Mouse (Mus musculus): ENCODE data around the gene Gm11146.

Gene Gm11146

GRCm38 (mm10) chr16:77601994-77602393 is at the start of gene Gm11146:
Gene Gm11146, minus strand, starts transcription at chr16:77602094.
- DNase-seq (ENCODE audit: low spot score in 2 of 2) = no peak

DNA sequence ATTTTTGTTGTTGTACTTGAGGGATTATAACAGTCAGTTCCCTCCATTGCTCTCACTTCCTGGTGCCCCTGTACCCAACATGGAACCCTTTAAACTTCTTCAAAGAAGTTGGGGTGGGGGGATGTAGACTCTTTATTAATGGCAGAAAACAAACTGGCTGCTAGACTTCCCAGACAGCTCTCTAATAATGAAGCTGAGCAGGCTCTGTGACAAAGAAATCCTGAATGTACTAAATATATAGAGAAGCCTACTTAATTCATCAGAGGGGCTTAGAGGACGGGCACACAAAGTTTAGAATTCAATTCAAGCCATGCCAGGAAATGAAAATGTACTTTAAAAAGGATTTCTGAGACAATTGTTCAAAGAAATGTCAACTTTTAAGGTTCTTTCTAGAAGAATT is 48.7 kb upstream of the Gm11146 start:
- no peak for DNase-seq (ENCODE audit: low spot score in 2 of 2)

DNA sequence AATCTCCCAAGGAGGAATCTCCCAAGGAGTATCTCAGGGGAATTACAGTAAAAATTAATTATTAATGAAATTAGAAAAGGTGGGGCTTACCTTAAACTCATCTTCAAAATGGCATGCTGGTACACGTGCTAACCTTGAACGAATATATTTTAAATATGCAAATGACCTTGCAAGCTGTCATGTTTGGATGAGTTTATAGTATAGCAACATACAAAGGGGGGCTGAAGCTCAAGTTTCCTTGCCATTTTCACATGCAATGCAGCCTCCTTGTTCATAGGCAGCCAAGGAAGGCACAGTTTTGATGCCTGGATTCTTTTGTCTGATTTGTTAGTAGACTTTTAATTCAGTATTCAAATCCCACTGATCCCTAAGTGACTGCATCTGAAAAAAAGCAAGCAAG is 47.1 kb upstream of the Gm11146 start:
- no peak for DNase-seq (ENCODE audit: low spot score in 2 of 2)

GRCm38 (mm10) chr16:77648181-77648580 is 46.3 kb upstream of the Gm11146 start:
- DNase-seq (ENCODE audit: low spot score in 2 of 2) = no peak

DNA sequence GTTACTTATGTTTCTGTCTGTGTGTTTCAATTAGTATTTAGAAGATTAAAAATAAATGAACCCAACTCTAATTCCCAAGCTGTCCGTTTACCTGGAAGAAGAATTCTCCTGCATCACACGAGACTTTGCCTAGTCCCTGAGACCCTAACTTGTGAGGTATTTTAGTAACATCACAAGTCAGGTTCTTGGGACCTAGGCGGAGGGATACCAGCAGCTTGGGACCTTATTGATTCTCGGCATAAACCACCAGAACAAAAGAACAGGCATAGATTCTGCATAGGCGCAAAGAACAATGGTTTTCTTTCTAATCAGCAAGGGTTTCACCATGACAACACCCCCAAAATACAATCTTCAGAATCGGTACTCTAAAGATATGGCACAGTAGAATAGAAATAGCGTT is 44.3 kb upstream of the Gm11146 start:
- DNase-seq (ENCODE audit: low spot score in 2 of 2) = no peak

DNA sequence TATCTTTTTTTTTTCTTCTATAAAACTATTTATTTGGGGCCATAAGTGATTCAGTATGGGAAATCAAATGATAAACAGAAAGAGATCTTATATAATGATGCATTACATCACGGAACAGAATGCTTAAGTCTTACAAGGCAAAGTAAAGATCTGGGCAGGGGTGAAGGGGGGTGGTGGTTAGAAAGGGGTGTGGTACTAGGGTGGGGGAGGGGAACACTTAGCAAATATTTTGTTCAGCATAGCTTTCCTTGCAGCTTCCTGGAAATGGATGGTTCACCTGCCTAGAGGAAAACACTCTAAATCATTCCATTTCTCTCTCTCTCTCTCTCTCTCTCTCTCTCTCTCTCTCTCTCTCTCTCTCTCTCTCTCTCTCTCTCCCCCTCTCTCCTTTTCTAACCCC is 43.1 kb upstream of the Gm11146 start:
- DNase-seq (ENCODE audit: low spot score in 2 of 2) = no peak

- DNase-seq (ENCODE audit: low spot score in 2 of 2) = peak; percentile 34 to 70
Measured at GRCm38 (mm10) chr16:77643871-77644720, 42.2 kb upstream of the Gm11146 start.

DNA sequence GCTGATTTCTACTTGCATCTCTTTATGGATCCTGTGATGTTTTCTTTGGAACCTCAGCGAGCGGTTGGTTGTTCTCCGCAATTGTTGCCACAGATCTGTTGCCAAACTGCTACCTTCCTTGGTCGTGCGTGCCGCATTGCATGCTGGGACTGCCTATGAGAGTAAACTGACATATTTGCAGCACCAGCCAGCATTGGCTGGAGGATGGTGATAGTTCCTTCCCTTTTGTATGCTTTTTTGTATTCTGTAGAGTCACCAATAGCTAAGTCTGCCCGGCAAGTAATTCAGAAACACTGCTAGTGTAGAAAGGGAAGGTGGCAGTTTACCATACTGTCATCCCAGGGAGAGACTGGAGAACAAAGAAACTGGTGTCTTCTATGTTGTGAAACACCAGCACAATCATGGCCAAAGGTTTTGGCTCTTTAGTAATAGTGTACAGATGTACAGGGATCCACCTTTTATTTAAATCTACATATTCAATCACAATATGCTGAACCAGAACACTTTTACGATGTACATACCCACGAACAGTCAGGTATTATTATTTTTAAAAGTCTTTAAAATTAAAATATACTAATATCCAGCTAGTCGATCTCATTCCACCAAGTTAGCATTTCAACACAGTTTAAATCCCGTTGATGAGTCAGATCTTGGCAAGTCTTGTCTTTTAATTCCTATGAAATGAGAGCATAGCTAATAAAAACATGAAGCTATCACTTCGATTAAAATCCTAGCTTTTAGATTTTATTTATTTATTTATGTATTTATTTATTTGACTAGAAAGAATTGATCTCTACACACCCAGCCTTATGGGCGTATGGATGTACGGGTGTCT is 41.4 kb upstream of the Gm11146 start:
- DNase-seq (ENCODE audit: low spot score in 2 of 2) = no peak

- DNase-seq (ENCODE audit: low spot score in 2 of 2) = no peak
Measured at GRCm38 (mm10) chr16:77636497-77636896, 34.6 kb upstream of the Gm11146 start.

DNA sequence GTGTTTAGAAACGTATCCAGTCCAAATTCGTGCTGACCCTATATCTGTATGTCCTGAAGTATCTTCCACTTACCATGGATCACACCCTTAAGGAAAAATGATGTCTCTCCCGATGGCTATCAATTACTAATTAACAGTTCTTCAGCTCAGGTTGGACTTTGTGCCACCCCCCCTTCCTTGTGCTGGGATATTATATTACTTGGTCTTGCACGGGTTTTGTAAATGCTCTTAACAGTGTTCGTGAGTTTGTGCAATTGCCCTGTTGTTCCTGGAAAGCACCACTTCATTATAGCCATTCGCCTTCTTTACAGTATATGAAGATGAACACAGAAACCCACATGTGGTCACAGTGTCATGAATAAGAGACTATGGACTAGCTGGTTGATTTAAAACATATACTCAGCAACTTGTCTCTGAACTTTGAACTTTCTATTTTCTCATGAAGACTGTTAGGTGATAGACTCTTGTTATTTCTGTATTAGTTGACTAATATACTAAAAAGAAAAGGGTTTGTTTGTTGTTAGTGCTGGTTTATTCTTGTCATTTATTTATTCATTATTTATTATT is 30.5 kb upstream of the Gm11146 start:
- DNase-seq (ENCODE audit: low spot score in 2 of 2) = no peak

DNA sequence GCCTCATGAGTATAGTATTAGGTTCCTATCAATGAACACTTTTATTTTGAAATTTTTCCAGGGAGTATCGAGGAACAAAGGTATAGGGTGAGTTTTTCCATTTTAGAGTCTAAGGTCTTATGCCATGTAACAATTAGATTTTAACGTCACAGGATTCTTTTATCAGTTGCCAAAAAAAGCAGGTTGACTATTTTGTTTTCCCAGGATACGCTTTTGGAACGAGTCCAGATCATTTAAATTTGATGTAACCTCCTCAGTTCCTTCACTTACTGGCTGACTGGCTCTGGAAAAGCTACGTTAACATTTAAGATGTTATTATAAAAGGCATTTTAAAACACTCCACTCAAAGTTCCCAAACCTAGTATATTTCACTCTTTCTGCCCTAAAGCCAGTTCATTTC is 20.8 kb upstream of the Gm11146 start:
- no peak for DNase-seq (ENCODE audit: low spot score in 2 of 2)

DNA sequence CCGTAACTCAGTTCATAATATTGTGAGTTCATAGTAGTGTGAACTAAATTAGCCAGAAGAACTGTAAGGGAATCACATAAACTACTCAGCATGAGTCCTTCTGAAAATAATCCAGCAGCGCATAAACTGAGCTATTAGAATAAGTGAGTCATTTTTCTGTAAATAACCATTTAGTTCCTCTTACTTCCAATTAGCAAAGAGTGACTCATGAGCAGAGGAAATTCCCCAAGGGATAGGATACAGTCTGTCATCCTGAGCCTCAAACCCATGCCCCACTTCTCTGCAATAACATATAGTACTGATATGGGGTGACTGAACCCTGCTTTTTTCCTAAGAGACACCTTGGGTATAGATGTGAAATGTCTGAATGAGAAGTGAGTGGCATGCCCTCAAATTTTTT is 687 bp upstream of the Gm11146 start:
- DNase-seq (ENCODE audit: low spot score in 2 of 2) = no peak

GRCm38 (mm10) chr16:77598787-77599186 is 3.1 kb downstream of the Gm11146 start:
- DNase-seq (ENCODE audit: low spot score in 2 of 2) = no peak

DNA sequence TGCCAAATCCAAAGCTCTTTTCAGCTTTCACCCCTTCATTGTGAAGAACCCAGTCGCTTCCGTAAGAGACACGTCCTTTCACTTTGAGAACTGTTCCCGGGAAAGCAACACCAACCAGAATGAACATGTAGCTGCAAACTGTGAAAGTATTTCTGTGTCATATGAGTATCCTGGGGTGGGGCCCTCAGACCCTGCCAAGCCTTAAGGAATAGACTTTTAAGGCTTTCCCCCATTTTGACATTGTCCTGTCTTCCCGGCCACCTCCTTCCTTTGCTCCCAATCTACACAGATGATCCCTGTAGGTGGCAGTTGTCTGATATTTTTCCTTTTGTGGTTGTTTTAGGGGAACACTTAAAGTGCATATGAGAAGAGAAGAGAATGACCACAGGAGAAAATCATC is 5.3 kb downstream of the Gm11146 start:
- no peak for DNase-seq (ENCODE audit: low spot score in 2 of 2)

GRCm38 (mm10) chr16:77595661-77596060 is 6.2 kb downstream of the Gm11146 start:
- DNase-seq (ENCODE audit: low spot score in 2 of 2) = no peak

GRCm38 (mm10) chr16:77594553-77594952 is 7.3 kb downstream of the Gm11146 start:
- DNase-seq (ENCODE audit: low spot score in 2 of 2) = peak; percentile 26 to 65

DNA sequence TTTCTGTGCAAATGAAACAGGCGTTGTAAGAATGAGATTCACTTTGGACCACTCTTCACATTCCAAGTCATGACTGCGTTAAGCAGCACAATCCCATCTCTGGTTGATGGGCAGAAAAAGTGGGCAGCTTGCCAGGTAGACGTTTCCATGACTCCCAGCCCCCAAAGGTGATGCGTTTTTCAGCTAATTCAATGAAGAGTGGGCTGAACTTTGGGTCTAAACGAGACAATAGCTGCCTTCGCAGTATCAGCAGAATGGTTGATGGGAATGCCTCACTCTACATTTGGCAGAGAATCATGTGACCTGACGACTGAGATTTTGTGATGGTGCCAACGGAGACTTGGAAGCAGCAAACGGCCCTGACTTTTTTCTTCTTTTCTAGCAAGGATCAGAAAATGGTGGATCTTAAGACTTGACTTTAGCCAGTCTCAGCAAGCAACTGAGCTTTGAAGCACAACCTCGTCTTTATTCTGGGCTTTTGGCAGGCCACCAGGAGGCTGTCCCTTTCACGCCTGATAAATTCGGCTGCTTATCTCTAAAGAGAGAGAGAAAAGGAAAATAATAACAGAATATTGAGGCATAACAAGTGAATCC is 8.0 kb downstream of the Gm11146 start:
- peak; percentile 47 to 68 for DNase-seq (ENCODE audit: low spot score in 2 of 2)

DNA sequence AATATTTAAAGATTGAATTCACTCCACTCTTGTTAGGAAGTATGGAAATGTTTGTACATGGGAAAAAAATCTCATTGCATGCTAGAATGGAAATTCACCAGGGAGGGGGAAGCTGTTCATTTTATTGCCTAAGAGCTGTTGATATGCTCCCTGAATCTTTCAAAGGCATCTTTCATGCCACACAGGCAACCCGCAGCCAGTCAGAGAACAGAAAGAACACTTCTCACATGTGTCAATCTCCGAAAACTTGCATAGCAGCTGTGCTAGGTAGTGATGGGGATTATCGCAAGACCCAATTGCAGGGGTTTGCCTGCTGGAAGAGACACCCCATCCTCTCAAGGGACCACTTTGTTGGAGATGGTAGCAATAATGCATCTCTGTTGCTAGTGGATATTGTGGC is 8.9 kb downstream of the Gm11146 start:
- no peak for DNase-seq (ENCODE audit: low spot score in 2 of 2)

DNA sequence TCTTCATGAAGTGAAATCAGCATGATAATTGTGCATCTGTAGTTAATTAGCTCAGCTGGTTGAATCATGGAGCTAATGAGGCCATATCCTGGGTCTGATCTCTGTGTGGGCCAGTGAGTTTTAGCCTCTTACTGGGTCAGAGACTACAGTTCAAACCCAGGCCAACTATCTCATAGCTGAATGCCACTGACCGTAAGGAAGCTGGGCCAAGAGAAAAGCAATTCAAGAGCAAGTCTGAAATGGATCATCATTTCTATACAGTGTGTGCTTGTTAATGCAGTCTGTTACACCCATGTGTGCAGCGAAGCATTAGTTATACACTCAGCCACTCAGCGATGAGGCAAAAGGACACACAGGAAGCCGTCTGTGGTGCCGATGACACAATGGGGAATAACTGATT is 28.9 kb downstream of the Gm11146 start:
- DNase-seq (ENCODE audit: low spot score in 2 of 2) = no peak

DNA sequence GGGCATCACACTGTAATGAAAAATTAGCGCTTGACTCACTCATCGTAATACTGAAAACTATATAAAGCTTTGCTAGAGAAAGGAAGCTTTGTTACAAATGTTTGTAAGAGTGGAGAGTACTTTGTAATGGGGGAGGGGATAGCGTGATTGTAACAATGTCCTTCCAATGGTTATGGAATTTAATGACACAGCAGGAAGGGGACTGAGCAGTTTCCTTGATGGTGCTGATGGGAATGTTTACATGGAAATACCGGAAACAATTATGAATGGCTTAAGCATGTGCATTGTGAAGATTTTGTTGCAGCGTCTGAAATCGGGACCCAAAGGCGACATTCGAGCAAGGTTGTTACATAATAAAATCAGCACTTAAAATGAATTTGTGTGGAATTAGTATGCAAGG is 32.4 kb downstream of the Gm11146 start:
- no peak for DNase-seq (ENCODE audit: low spot score in 2 of 2)

GRCm38 (mm10) chr16:77568384-77568783 is 33.5 kb downstream of the Gm11146 start:
- no peak for DNase-seq (ENCODE audit: low spot score in 2 of 2)

DNA sequence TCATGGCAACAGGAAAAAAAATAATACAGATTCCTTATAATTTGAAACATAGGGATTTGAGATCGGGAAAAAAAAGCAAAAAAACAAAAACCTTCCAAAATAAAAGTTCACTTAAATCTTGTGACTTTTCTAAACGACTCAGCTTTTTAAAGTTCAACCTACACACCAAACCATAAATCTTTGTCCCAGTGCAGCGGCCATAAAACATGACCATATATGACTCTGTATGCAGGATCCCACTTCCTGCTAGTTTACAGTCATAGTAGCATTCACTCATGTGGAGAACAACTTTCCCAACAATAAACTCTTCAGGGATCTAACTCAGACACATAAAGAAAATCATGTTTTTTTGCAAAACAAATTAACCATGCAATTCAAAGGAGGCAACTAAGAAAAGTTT is 39.0 kb downstream of the Gm11146 start:
- DNase-seq (ENCODE audit: low spot score in 2 of 2) = no peak
